Mouse (Mus musculus): ENCODE measurements at regions not wholly inside any gene's neighbourhood (a gene's known extent, or its start where the extent isn't known, plus 50 kb on each side); places are given as distances from the start of the nearest gene placed in this dataset.

DNA sequence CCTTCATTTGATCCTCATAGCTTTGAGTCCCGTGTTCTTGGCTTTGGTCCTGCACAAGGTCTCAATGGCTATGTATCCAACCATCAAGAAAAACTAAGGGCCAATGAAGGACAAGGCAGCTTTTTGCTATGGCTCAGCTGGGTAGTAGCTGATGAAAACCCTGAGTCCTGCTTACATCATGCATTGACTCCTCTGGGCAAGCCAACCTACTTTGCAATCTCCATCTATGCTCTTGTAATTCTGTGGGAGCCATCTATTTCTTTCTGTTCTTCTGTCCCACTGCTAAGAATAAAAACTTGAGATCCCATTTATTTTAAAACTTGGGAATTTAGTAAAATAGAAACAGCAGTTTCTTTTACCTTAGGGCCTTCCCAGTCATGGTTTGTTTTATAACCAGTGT, 391.0 kb upstream of the Lmcd1 start:
- no peak for DNase-seq (ENCODE audit: low read depth in 1 of 2, low spot score in 2 of 2)

GRCm38 (mm10) chr6:111883946-111884345, 389.6 kb upstream of the Lmcd1 start:
- DNase-seq (ENCODE audit: low read depth in 1 of 2, low spot score in 2 of 2): no peak

DNA sequence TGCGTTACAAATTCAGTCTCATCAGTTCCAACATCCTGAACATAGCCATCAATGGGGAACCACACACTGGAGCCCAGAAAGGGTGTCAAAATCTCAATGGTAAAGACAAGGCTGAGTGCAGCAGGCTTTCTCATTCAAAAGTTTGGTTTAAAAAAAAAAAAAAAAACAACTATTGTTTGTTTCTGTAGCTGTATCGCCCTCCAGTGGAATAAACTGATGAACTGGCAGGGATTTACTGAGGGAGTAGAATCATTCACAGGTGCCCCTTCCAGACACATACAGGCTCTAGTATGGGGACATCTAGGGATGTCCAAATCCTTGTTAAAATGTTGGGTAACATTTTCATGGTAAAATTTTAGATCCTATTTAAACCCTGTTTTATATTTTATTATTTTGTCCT, 361.6 kb upstream of the Lmcd1 start:
- DNase-seq (ENCODE audit: low read depth in 1 of 2, low spot score in 2 of 2): no peak

DNA sequence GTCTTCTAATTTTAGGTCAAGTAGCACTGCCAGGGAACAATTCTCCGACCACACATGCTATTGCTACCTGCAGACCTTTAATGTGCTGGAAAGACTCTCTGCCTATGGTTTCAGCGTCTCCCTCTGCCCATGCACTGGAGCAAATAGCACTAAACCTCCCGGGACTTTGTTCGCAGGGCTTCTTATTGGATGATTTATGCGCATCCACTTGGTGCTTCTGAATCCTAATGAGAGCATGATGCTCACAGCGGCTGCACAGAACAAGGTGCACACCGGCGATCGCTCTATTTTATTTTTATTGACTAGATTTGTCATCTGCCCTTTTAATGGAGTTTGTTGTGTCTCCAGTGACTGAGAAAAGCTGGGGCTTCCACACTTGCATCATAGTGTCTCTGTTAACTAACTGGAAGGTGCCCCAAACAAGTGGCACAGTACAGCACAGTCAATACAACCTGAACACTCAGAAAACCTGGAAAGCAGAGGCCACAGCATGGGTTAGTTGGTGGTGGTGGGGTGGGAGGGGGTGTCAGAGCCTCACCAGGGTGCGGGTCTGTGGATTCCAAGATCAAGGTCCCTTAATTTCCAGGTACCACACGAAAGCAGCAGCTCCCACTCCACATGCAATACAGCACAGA, 359.7 kb upstream of the Lmcd1 start:
- DNase-seq (ENCODE audit: low read depth in 1 of 2, low spot score in 2 of 2): no peak

DNA sequence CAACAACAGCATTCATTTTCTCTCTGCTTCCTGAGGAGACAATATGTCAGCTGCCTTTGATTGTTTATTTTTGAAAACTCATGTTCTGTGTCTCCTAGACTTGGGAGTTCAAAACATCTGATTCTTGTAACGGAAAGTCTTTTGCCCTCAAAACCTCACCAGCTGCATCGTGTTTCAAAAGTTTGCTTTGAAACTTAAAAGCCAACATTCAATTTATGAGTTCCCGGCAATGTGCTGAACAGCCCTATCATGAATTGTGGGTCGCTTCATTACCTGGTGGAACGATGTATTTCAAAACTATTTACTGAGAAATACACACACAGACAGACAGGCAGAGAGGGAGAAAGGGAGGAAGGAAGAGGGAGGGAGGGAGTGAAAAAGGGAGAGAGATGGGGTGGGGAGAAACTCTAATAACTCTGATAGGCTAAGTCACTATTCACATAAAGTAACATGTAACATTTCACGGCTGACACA, 356.3 kb upstream of the Lmcd1 start:
- DNase-seq (ENCODE audit: low read depth in 1 of 2, low spot score in 2 of 2): no peak

- no peak for DNase-seq (ENCODE audit: low read depth in 1 of 2, low spot score in 2 of 2)
Measured at GRCm38 (mm10) chr6:111917868-111918597, 355.5 kb upstream of the Lmcd1 start.

- no peak for DNase-seq (ENCODE audit: low read depth in 1 of 2, low spot score in 2 of 2)
Measured at GRCm38 (mm10) chr6:111932596-111932995, 341.0 kb upstream of the Lmcd1 start.

- DNase-seq (ENCODE audit: low read depth in 1 of 2, low spot score in 2 of 2): no peak
Measured at GRCm38 (mm10) chr6:111954401-111954800, 319.2 kb upstream of the Lmcd1 start.

GRCm38 (mm10) chr6:111965766-111966165, 307.8 kb upstream of the Lmcd1 start:
- no peak for DNase-seq (ENCODE audit: low read depth in 1 of 2, low spot score in 2 of 2)

GRCm38 (mm10) chr6:111985452-111985851, 288.1 kb upstream of the Lmcd1 start:
- no peak for DNase-seq (ENCODE audit: low read depth in 1 of 2, low spot score in 2 of 2)

DNA sequence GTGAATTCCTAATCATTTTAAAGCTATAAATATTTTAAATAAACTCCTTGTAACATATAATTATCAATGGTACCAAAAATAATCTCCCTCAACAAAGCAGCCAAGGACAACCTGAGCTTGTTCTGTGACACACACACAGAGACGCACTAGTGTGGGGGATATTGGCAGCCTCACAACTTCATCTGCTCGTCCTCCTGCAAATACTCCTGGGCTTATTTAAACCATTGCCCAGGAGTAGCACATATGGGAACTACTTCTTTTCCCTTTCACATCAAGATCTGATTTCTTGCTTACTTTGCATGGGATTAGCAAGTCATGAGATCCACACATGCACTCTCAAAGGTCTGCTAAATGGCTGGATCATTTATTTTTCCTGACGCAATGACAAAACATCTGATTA, 277.7 kb upstream of the Lmcd1 start:
- DNase-seq (ENCODE audit: low read depth in 1 of 2, low spot score in 2 of 2): no peak

GRCm38 (mm10) chr6:112003784-112004471, 269.6 kb upstream of the Lmcd1 start:
- DNase-seq (ENCODE audit: low read depth in 1 of 2, low spot score in 2 of 2): no peak

DNA sequence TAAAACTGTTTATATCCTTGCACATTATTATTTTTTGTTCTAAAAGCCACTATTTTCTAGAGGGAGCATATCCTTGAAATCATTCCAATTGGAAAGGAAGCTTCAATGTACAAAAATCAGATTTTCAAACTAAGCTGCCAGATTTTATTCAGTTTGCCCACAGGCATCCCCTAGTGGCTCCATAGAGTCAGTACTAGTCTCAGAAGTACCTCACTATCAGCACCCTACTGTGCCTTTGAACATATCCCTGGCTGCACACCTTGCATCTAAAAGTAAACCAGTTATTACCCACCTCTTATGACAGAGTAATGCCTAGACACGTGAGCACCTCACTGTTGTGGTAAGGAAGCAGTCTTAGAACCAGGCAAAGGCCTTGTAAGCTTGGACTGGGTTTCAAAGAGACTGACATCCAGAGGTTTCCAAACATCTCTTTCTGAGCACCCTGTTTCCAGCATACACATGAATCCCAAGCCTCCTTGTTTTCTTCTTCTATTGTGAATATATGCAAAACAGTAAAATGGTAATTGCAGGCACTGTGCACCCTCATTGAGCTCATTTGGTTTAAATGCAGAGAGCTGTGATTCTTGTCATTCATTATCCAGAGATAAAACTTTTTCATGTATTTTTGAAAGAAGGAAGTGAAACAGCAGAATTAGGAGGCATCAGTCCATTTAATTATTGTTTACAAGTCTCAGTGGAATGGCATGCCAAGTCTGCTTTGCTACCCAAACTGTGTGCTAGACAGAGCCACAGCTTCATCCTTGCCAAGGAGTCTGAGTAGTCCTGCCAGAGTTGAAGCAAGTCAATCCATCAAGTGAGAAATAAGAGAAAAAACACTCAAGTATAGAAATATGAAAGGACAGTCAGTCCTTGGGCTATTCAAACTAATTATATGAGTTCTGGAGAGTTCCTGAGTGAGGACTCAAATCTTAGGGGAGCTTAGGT, 247.0 kb upstream of the Lmcd1 start:
- DNase-seq (ENCODE audit: low read depth in 1 of 2, low spot score in 2 of 2): no peak

- no peak for DNase-seq (ENCODE audit: low read depth in 1 of 2, low spot score in 2 of 2)
Measured at GRCm38 (mm10) chr6:112050548-112051184, 222.9 kb upstream of the Lmcd1 start.

- DNase-seq (ENCODE audit: low read depth in 1 of 2, low spot score in 2 of 2): no peak
Measured at GRCm38 (mm10) chr6:112052193-112052592, 221.4 kb upstream of the Lmcd1 start.

- DNase-seq (ENCODE audit: low read depth in 1 of 2, low spot score in 2 of 2): no peak
Measured at GRCm38 (mm10) chr6:112057895-112058294, 215.7 kb upstream of the Lmcd1 start.

DNA sequence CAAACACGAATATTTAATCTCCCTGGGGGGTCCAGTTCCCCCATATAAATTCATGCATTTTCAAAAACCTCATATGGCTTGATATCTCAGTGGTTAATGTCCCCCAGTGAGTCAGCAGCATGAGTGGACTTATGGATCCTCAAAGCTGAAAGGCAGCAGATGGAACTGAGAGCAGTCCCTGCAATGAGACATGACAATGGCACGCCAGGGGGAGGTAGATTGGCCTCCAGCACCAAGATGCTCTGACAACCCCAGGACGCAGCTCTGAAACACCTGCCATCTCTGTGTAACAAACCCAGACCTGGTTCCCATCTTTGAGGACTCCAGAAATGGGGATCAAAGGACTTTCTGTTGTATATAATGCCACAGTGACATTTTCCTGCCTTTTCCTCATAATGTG, 210.6 kb upstream of the Lmcd1 start:
- DNase-seq (ENCODE audit: low read depth in 1 of 2, low spot score in 2 of 2): no peak

GRCm38 (mm10) chr6:112090597-112090996, 183.0 kb upstream of the Lmcd1 start:
- no peak for DNase-seq (ENCODE audit: low read depth in 1 of 2, low spot score in 2 of 2)

GRCm38 (mm10) chr6:112091125-112091763, 182.3 kb upstream of the Lmcd1 start:
- DNase-seq (ENCODE audit: low read depth in 1 of 2, low spot score in 2 of 2): no peak

GRCm38 (mm10) chr6:112093300-112093699, 180.3 kb upstream of the Lmcd1 start:
- DNase-seq (ENCODE audit: low read depth in 1 of 2, low spot score in 2 of 2): no peak
